Mouse (Mus musculus) adrenal gland, postnatal 10 days (tissue): Measurements from ENCODE around the gene Sestd1. TPM values are rescaled to one million over a fixed set of nuclear protein-coding genes. Genes with fewer than 3 reads are reported as not detected.
A peak's percentile ranks its signal among the peaks of the same experiment; 100 is the strongest.

Experiments
- DNase-seq: peaks from one replicate; pipeline ENCODE4 v3.0.0; 2021; ENCODE audit warnings: mixed read lengths
- total RNA-seq, 2 experiments: library from RNA; stranded (reverse); gene quantifications; 2 replicates each; pipeline ENCODE4 v1.2.3; 2021

The Sestd1 gene
- total RNA-seq, 2 experiments from 2014 or later, result 15.9 to 19.3 TPM

- DNase-seq, result no peak
These were observed 7.4 kb downstream of the Sestd1 start for GRCm38 (mm10) chr2:77272953-77273352.

DNA sequence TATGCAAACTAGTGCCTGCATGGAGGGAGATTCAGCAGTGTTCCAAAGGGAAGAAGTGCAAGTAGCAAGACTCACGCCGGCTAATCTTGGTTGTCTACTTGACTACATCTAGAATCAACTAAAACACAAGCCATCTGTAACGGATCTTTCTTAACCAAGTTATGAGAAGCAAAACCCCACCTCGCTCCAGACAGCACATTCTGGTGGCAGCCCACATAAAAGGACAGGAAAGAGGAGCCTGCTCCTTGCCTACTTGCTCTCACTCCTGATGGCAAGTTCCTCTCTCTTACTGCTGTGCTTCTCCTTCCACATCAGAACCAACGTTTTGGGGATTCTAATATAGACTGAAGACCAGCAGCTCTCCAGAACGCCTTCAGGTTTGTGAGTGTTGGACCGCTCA is 9.6 kb downstream of the Sestd1 start:
- DNase-seq, result no peak

DNA sequence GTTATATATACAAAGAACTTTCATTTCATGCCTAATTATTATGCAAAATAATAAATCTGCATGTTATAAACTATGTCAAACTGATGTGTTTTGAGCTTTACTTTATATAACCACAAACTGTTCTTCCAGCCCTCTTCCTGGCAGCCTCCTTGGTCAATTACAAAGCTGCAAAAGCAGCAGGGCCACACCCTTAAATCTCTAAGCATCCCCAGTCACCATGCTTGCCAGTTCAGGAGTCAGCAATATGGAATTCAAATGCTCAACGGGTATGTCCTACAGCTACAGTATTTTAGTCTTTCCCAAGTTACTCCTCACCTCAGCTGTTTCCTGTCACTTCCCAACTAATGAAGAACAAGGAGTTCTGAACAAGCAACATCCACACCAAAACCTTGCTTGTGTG is 10.3 kb downstream of the Sestd1 start:
- no peak for DNase-seq

GRCm38 (mm10) chr2:77268612-77269239 is 11.7 kb downstream of the Sestd1 start:
- no peak for DNase-seq

DNA sequence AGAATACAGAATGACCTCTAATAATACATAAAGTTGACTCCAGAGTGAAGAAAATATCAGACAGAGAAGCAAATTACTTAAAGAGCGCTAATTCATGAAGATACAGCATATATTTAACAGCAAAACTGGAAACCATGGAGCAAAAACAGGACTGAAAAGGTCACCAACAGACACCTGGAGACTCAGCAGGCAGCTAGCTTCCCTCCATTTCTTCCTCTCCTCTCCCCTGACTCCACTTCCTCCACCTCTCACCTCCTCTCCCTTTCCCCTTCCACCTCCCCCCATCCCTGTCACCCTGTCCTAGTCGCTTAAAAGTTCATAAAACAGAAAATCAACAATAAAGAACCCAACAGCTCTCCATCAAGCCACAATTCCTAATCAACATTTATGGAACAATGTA is 13.5 kb downstream of the Sestd1 start:
- DNase-seq, result no peak

DNA sequence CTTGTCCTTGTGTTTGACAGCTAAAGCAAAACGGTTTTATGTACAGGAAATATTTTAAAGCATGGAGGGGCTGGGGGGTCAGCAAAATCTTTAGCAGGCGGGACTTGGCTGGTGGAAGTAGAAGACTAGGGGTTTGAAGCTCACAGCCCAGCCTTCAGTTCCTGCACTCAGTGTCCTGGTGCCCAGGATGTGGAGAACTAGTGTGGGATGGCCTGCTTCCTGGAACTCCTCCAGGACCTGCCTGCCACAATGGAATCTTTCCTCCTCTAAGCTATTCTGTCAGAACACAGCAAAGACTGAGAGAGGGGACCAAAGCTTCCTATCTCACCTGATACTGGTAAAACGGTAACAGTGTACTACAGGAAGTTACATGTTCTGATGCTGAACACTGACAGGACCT is 14.4 kb downstream of the Sestd1 start:
- no peak for DNase-seq

GRCm38 (mm10) chr2:77265301-77265700 is 15.1 kb downstream of the Sestd1 start:
- no peak for DNase-seq

GRCm38 (mm10) chr2:77264550-77264949 is 15.8 kb downstream of the Sestd1 start:
- no peak for DNase-seq

- DNase-seq, result no peak
These were observed 16.6 kb downstream of the Sestd1 start for GRCm38 (mm10) chr2:77263477-77264435.

DNA sequence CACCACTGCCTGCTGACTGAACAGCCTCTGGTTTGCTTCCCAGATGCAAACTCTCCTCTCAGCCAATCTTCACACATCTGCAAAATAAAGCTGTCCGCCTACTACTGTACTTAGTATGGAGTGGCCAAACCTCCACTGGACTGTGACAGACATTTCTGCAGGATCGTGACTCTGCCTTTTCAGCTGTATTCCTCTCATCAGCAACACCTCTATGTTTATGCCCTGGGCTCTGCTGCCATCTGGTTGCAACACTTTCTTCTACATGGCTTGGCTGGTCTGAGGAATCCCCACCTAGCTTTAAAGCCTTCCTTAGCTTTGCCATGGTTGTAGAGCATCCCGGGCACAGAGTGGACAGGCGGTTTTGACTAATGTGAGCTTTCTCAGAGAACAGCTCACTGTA is 20.3 kb downstream of the Sestd1 start:
- DNase-seq, result no peak

DNA sequence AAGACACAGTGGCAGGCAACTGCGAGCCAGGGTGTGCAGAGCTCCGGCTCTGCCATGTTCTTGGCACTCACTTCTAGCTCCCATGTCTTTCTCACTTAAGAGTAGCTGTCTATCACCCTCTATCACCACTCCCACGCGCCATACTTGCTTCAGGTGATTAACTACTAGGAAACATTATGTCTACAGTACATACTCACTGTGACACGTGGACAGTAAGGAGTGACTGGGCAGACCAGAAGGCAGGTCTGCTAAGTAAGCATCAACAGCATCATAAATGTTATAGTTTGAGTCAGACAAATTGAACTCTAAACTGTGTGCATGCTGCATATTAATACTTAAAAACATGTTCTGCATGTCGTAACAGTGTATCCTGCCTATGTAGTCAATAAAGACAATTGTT is 27.2 kb downstream of the Sestd1 start:
- DNase-seq, result no peak

DNA sequence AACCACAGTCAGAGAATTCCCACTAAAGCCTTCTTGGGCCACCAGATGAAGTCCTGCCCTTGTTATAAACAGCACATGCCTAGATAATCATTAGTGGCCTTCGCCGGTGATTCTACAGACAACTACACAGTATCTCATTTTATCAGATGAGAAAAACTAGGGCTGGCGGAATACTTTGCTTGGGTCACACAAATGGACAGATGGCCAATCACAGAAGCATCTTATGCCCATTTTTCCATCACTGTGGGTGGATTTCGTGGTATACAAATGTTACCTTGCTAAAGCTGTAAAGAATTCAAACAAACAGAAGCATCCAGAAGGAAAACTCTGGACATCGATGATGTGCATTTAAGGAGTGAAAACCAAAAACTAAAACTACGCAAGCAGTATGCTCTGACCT is 28.7 kb downstream of the Sestd1 start:
- no peak for DNase-seq

- peak; percentile 62 for DNase-seq
These were observed 30.4 kb downstream of the Sestd1 start for GRCm38 (mm10) chr2:77249771-77250681.

DNA sequence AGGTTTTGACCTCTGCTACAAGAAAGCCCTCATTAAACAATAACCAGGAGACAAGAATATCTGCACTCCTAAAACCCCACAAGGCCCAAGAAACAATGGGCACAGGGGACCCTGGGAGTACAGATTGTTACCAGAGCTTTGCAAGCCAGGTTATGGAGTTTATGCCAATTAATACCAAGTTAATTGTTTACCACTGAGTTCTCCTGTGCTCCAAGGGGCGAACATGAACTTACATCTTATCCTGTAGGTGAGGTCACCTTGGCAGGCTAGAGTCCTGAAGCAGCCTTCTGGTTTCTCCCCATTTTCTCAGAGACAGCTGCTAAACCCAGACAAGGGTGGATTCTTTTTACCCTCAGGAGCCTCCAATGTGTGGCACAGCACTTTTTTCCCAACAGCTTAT is 32.0 kb downstream of the Sestd1 start:
- DNase-seq, result no peak

DNA sequence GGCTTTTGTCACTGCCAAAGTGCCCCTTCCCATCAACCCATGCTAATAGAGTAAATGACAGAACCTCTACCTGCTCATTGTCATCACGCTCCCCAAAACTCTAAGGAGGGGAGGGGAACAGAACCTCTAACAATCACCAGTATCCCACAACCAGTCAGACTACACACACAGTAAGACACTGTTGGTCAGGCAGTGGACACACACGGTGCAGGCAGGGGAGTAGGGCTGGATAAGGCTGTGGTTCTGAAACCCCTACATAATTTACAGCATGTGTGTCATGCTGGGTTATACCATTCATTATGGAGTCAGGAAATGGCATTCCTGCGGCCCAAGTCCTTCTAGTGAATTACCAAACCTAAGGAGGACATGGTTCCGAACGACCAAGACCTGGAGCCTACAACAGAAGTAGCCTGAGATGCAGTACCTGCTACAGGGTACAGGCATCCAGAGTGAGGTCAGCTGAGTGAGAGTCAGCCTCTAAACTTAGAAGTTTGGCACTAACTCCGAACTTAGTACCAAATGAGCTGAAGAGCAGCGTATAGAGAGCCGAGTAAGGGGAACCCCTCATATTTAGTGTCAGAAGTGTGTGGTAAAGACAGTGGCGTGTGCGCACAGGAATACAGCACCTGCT is 33.1 kb downstream of the Sestd1 start:
- no peak for DNase-seq

DNA sequence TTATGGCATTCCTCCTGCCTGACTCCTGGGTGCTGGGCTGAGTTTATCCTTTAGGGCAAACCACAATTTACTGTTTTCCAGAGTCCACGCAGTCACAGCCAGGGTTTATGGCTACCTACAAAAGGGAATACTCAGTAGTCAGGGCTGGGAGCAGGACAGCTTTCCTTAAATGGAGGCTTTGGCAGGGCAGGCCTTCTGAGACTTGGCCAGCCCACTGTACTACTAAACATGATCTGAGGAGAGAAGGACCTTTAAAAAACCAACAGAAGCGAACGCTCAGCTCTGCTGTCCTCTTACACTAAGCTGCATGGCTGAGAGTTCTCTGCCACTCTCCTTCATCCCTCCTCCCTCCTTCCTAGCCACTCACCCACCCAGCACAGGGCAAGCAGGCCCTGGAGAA is 34.6 kb downstream of the Sestd1 start:
- DNase-seq, result no peak

- no peak for DNase-seq
These were observed 38.1 kb downstream of the Sestd1 start for GRCm38 (mm10) chr2:77242248-77242647.

GRCm38 (mm10) chr2:77238607-77239006 is 41.8 kb downstream of the Sestd1 start:
- DNase-seq, result no peak

DNA sequence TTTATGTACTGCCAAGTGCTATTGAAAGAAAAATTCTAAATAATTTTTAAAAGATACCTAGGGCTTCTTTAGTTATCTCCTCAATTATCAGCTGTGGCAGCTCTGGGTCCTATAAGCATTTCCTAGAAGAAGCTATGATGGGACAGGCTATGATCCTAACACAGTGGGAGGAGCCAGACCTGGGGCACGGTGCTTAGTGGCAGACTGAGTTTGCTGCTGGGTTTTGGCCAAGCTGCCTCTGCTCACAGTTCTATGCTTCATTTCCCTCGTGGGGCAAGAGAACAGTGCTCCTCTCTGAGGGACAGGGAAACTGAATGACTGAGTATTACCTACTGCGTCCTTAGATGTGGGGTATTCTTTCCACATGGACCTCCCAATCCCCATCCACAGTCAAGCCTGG is 42.3 kb downstream of the Sestd1 start:
- no peak for DNase-seq

- no peak for DNase-seq
These were observed 43.5 kb downstream of the Sestd1 start for GRCm38 (mm10) chr2:77236860-77237259.

- DNase-seq, result no peak
These were observed 44.5 kb downstream of the Sestd1 start for GRCm38 (mm10) chr2:77235896-77236295.

GRCm38 (mm10) chr2:77232604-77233003 is 47.8 kb downstream of the Sestd1 start:
- no peak for DNase-seq
